Mouse (Mus musculus) testis, adult 2 months (tissue): Measurements from ENCODE around the gene Erc2.

Experiments used
- CTCF ChIP-seq: fragments of 200-500 bp; IDR thresholded peaks from 2 replicates; pipeline ENCODE4 v1.5.1; 2012; ENCODE audit warnings: low read depth, mild to moderate bottlenecking, inconsistent platforms, low read length, moderate library complexity; ENCODE audit not compliant: control insufficient read depth, insufficient read depth, insufficient replicate concordance
- POLR2A ChIP-seq: fragments of 200-500 bp; IDR thresholded peaks from 2 replicates; pipeline ENCODE4 v1.6.1; 2012; ENCODE audit warnings: low read depth, mild to moderate bottlenecking, inconsistent platforms, low read length, moderate library complexity; ENCODE audit not compliant: control insufficient read depth

DNA sequence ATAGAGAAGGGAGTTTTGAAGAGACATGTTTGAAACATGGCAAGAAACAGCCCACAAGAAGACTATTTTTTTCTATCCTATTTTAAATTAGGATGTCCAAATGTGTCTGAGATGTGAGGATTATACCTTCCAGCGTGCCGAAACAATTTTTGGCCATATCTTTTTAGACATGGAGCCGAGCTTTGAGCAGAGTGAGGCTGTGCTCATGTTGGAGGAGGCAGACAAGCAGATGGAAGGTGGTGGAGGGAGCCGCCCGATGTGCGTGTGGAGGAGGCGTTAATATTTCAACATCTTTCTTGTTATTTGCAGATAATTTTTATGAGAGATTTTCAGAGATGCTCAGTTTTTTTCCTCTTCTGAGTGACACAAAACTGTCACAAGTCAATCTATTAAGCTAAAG, 50.5 kb downstream of the Erc2 start:
- no peak for TF ChIP-seq CTCF
- no peak for TF ChIP-seq POLR2A
